Mouse (Mus musculus): ENCODE results near the gene Cyb5r4. TPM values are rescaled to one million over a fixed set of nuclear protein-coding genes. Genes with fewer than 3 reads are reported as not detected.
"Not testable (repeated sequence)": the region's sequence is repeated elsewhere in the genome, so short reads cannot be mapped to it uniquely, and the experiment has no call there.

Gene Cyb5r4
- polyA plus RNA-seq, 1 experiment, result 35.6 TPM

- Histone ChIP-seq H3K4me3 (ENCODE audit: insufficient read depth, low read length) (no peak overlapping the region), H3K27ac (ENCODE audit: insufficient read depth, low read length) (no peak overlapping the region), H3K4me1 (ENCODE audit: control insufficient read depth, insufficient read depth, low read length) (no peaks in the 10 kb centered on the region)
- TF ChIP-seq CTCF (IDR thresholded peaks at IDR 0.05; ENCODE audit: borderline replicate concordance, insufficient read depth, low read length) (no peak), POLR2A (IDR thresholded peaks at IDR 0.05; ENCODE audit: low read depth, low read length) (no peak)
Observed at GRCm38 (mm10) chr9:87068160-87068559, 46.3 kb downstream of the Cyb5r4 start.

DNA sequence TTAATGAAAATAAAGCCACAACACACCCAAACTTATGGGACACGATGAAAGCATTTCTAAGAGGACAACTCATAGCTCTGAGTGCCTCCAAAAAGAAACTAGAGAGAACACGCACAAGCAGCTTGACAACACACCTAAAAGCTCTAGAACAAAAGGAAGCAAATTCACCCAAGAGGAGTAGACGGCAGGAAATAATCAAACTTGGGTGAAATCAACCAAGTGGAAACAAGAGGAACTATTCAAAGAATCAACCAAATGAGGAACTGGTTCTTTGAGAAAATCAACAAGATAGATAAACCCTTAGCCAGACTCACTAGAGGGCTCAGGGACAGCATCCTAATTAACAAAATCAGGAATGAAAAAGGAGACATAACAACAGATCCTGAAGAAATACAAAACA, 49.8 kb downstream of the Cyb5r4 start:
- not testable (repeated sequence) for H3K27ac ChIP-seq (ENCODE audit: insufficient read depth, low read length); H3K4me1 ChIP-seq (ENCODE audit: control insufficient read depth, insufficient read depth, low read length); H3K4me3 ChIP-seq (ENCODE audit: insufficient read depth, low read length)

- Histone ChIP-seq H3K27ac (ENCODE audit: insufficient read depth, low read length) (no peak overlapping the region), H3K4me3 (ENCODE audit: insufficient read depth, low read length) (no peak overlapping the region), H3K4me1 (ENCODE audit: control insufficient read depth, insufficient read depth, low read length) (no peaks in the 10 kb centered on the region)
- TF ChIP-seq CTCF (IDR thresholded peaks at IDR 0.05; ENCODE audit: borderline replicate concordance, insufficient read depth, low read length) (no peak), POLR2A (IDR thresholded peaks at IDR 0.05; ENCODE audit: low read depth, low read length) (no peak)
Observed at GRCm38 (mm10) chr9:87077919-87078318, 56.1 kb downstream of the Cyb5r4 start.

- H3K27ac ChIP-seq (ENCODE audit: insufficient read depth, low read length), result no peak overlapping the region
- no peaks in the 10 kb centered on the region for H3K4me1 ChIP-seq (ENCODE audit: control insufficient read depth, insufficient read depth, low read length)
- TF ChIP-seq POLR2A (IDR thresholded peaks at IDR 0.05; ENCODE audit: low read depth, low read length) (no peak), CTCF (IDR thresholded peaks at IDR 0.05; ENCODE audit: borderline replicate concordance, insufficient read depth, low read length) (no peak)
- H3K4me3 ChIP-seq (ENCODE audit: insufficient read depth, low read length), result no peak overlapping the region
Observed at GRCm38 (mm10) chr9:87079511-87079910, 57.7 kb downstream of the Cyb5r4 start.

- Histone ChIP-seq H3K4me3 (ENCODE audit: insufficient read depth, low read length) (no peak overlapping the region), H3K4me1 (ENCODE audit: control insufficient read depth, insufficient read depth, low read length) (no peaks in the 10 kb centered on the region), H3K27ac (ENCODE audit: insufficient read depth, low read length) (no peak overlapping the region)
- TF ChIP-seq CTCF (IDR thresholded peaks at IDR 0.05; ENCODE audit: borderline replicate concordance, insufficient read depth, low read length) (no peak), POLR2A (IDR thresholded peaks at IDR 0.05; ENCODE audit: low read depth, low read length) (no peak)
Observed at GRCm38 (mm10) chr9:87086991-87087390, 65.2 kb downstream of the Cyb5r4 start.

- H3K4me1 ChIP-seq (ENCODE audit: control insufficient read depth, insufficient read depth, low read length), result no peaks in the 10 kb centered on the region
- no peak overlapping the region for H3K4me3 ChIP-seq (ENCODE audit: insufficient read depth, low read length)
- no peak overlapping the region for H3K27ac ChIP-seq (ENCODE audit: insufficient read depth, low read length)
- TF ChIP-seq CTCF (IDR thresholded peaks at IDR 0.05; ENCODE audit: borderline replicate concordance, insufficient read depth, low read length) (peak; percentile 32; the same call in 1 of the 2 replicates), POLR2A (IDR thresholded peaks at IDR 0.05; ENCODE audit: low read depth, low read length) (no peak)
Observed at GRCm38 (mm10) chr9:87097989-87098388, 76.2 kb downstream of the Cyb5r4 start.

DNA sequence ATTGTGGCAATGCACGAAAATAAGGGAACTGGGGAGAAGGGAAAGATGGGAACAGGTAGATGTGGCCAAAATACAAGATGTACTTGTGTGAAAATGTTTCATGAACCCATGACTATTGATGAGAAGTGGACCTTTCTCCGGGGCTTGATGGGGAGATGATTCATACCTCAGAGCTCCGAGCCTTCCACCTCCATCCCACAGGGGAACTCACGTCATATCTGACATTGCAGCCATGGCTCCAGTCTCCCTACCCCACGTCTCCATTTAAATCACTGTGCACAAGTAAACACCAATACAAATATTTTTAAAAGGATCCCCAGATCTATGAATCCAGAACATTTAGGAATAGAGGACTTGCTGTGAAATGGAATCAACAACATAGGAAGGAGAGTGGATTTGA, 93.2 kb downstream of the Cyb5r4 start:
- H3K4me1 ChIP-seq (ENCODE audit: control insufficient read depth, insufficient read depth, low read length), result no peaks in the 10 kb centered on the region
- no peak overlapping the region for H3K4me3 ChIP-seq (ENCODE audit: insufficient read depth, low read length)
- no peak overlapping the region for H3K27ac ChIP-seq (ENCODE audit: insufficient read depth, low read length)
- TF ChIP-seq POLR2A (IDR thresholded peaks at IDR 0.05; ENCODE audit: low read depth, low read length) (no peak), CTCF (IDR thresholded peaks at IDR 0.05; ENCODE audit: borderline replicate concordance, insufficient read depth, low read length) (no peak)

- TF ChIP-seq POLR2A (IDR thresholded peaks at IDR 0.05; ENCODE audit: low read depth, low read length), result no peak
- TF ChIP-seq CTCF (IDR thresholded peaks at IDR 0.05; ENCODE audit: borderline replicate concordance, insufficient read depth, low read length), result no peak
- H3K4me3 ChIP-seq (ENCODE audit: insufficient read depth, low read length), result no peak overlapping the region
- H3K27ac ChIP-seq (ENCODE audit: insufficient read depth, low read length), result no peak overlapping the region
- H3K4me1 ChIP-seq (ENCODE audit: control insufficient read depth, insufficient read depth, low read length), result no peaks in the 10 kb centered on the region
Observed at GRCm38 (mm10) chr9:87115456-87115931, 93.7 kb downstream of the Cyb5r4 start.

DNA sequence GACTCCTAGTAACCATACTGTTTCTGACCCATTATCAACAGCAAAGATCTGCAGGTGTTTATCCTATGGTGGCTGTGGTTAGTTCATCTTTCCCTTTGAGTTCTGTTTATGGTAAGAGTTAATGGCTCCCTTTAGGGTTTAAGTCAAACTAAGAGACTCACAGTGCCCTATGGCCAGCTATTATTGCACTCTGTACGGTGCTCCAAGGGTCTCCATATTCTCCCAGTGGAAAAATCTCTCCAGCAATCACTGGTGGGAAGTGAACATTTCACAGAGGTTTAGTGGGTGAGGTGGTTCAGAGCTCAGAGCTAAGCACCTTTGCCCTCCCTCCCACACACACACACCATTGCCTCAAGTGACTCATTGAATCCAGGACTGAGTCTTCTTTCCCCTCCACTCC, 94.2 kb downstream of the Cyb5r4 start:
- no peak overlapping the region for H3K27ac ChIP-seq (ENCODE audit: insufficient read depth, low read length)
- no peak overlapping the region for H3K4me3 ChIP-seq (ENCODE audit: insufficient read depth, low read length)
- TF ChIP-seq CTCF (IDR thresholded peaks at IDR 0.05; ENCODE audit: borderline replicate concordance, insufficient read depth, low read length) (no peak), POLR2A (IDR thresholded peaks at IDR 0.05; ENCODE audit: low read depth, low read length) (no peak)
- no peaks in the 10 kb centered on the region for H3K4me1 ChIP-seq (ENCODE audit: control insufficient read depth, insufficient read depth, low read length)

DNA sequence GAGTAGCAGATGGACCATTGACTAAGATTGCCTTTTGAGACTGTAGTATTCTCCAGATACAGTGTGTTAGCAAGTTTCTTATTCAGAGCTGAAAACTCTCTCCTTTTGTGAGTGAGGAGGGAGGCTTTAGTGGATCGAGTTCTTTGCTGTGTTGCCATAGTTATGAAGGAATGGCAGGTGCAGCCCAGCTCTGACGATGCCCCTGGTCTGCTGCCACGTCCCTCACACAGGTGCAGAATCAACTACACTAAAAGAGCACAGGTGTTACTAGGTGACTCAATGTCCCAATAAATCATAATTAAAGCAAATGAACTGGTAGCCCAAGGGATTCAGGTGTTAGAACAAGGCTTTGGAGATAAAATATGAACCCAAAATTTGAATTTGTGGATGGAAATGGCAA, 97.2 kb downstream of the Cyb5r4 start:
- Histone ChIP-seq H3K27ac (ENCODE audit: insufficient read depth, low read length) (no peak overlapping the region), H3K4me3 (ENCODE audit: insufficient read depth, low read length) (no peak overlapping the region), H3K4me1 (ENCODE audit: control insufficient read depth, insufficient read depth, low read length) (no peaks in the 10 kb centered on the region)
- TF ChIP-seq CTCF (IDR thresholded peaks at IDR 0.05; ENCODE audit: borderline replicate concordance, insufficient read depth, low read length) (no peak), POLR2A (IDR thresholded peaks at IDR 0.05; ENCODE audit: low read depth, low read length) (no peak)

GRCm38 (mm10) chr9:87121956-87122493, 100.2 kb downstream of the Cyb5r4 start:
- Histone ChIP-seq H3K4me1 (ENCODE audit: control insufficient read depth, insufficient read depth, low read length) (no peaks in the 10 kb centered on the region), H3K27ac (ENCODE audit: insufficient read depth, low read length) (no peak overlapping the region), H3K4me3 (ENCODE audit: insufficient read depth, low read length) (no peak overlapping the region)
- TF ChIP-seq POLR2A (IDR thresholded peaks at IDR 0.05; ENCODE audit: low read depth, low read length) (no peak), CTCF (IDR thresholded peaks at IDR 0.05; ENCODE audit: borderline replicate concordance, insufficient read depth, low read length) (no peak)

- not testable (repeated sequence) for H3K4me3 ChIP-seq (ENCODE audit: insufficient read depth, low read length); H3K27ac ChIP-seq (ENCODE audit: insufficient read depth, low read length); H3K4me1 ChIP-seq (ENCODE audit: control insufficient read depth, insufficient read depth, low read length)
Observed at GRCm38 (mm10) chr9:87127046-87127445, 105.2 kb downstream of the Cyb5r4 start.
